Mouse (Mus musculus): ENCODE measurements around the gene Bcl2l1. TPM values are rescaled to one million over a fixed set of nuclear protein-coding genes. Genes with fewer than 3 reads are reported as not detected.

Gene Bcl2l1
- 155 and 166 TPM in 2 replicates for polyA plus RNA-seq (2016; fragmentation: Nextera tagmentation; extraction: Ambion mirVana)

DNA sequence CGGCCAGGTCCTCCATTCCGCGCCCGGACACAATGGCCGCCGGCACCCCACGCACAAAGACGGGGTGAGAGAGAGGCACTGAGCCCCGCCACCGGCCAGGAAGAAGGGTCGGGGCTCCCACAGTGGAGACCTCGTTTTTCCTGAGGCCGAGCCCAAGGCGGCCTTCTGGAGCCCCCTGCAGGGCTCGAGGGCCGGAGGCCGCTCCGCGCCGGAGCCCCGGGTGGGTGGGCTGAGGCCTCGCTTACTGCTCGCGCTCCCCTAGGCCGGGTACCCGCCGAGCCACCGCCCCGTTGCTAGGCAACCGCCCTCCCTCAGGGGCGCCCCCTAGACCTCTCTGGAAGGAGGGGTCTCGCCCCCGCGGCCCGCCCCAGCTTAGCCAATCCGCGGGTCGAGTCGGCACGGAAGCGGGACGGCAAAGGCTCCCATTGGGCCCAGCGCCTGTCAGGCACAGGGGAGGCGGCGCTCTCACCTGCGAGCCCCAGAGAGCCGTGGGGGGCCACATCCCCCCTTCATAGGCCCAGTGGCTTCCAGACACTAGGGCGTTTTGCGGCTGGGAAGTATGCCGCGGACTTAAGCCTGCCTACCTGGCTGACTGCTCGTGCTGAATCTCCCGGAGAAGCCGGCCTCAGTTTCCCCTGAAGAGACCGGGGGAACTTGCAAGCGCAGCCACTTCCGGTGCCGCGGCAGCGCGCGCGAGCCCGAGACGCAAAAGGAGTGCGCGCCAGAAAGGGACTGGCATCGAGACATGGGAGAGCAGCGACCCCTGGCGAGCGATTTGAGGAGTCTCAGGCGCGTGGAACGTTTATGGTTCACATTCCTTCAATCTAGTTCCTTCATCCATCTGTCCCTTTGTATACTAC lies at the start of gene Bcl2l1:
Bcl2l1 (minus strand) TSS at position 710 of the 860 bp plus-strand sequence.
- Histone ChIP-seq H3K4me2 (replicated peaks) (peak within 1 kb of the TSS; percentile 84), H3K27me3 (no peaks in the 10 kb centered on the region), H3K9ac (peak within 1 kb of the TSS; percentile 94), H3K36me3 (no peaks in the 10 kb centered on the region), H3K9me3 (replicated peaks) (no peaks in the 10 kb centered on the region), H3K4me3 (peak within 1 kb of the TSS; percentile 70), H3K27ac (peak within 1 kb of the TSS; percentile 98), H3K4me1 (peaks cover 35% of the 10 kb centered on the region)
- under 1% methylated on average over 74 of the region's 74 CpGs for WGBS
- ATAC-seq (ENCODE audit: low FRiP score) = peak; percentile 97

DNA sequence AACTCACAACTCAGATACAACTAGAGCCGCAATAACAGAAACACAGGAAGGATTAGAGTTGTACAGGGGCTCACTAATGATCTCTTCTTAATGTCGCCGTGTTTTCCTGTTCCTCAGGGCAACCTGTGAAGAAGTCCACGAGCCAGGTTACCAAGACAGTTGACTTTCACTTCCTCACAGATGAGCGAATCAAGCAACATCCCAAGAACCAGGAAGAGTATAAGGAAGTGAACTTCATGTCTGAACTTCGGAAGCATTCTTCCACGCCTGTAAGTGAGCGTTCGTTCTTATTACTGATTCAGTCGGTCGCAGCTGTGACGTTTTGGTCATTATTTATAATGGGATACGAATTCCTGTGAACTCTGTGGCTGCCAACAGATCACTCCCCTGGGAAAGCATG lies 49.4 kb upstream of the Bcl2l1 start:
- no peaks in the 10 kb centered on the region for H3K4me1 ChIP-seq
- H3K4me2 ChIP-seq (replicated peaks) = no peak overlapping the region
- WGBS = 94% methylated on average over 13 of the region's 13 CpGs
- H3K4me3 ChIP-seq = no peak overlapping the region
- H3K36me3 ChIP-seq = peaks cover 69% of the 10 kb centered on the region
- no peak overlapping the region for H3K27ac ChIP-seq
- H3K9me3 ChIP-seq (replicated peaks) = no peaks in the 10 kb centered on the region
- no peaks in the 10 kb centered on the region for H3K27me3 ChIP-seq
- ATAC-seq (ENCODE audit: low FRiP score) = no peak
- H3K9ac ChIP-seq = no peak overlapping the region

DNA sequence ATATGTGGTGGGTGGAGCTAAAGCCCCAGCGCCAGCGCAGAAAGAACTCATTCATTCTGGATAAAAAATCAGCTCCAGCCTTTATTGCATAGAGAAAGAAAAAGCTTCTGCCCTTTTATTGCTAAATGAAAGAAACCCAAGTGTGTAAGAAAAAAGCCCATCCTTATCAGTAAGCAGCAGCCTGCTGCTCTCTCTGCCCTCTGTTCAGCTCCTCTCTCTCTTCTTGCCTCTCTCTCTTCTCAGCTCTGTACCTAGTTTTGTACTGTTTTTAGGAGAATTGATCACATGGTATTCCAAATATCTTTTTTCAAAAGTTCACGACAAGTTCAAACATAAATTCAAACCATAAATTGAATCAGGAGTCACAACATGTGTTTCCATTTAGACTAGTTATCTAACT lies 46.7 kb upstream of the Bcl2l1 start:
- Histone ChIP-seq H3K9me3 (replicated peaks) (no peaks in the 10 kb centered on the region), H3K36me3 (peaks cover 66% of the 10 kb centered on the region), H3K27me3 (no peaks in the 10 kb centered on the region), H3K9ac (no peak overlapping the region), H3K4me2 (replicated peaks) (no peak overlapping the region), H3K27ac (no peak overlapping the region), H3K4me1 (no peaks in the 10 kb centered on the region), H3K4me3 (no peak overlapping the region)
- WGBS = 97% methylated on average over 3 of the region's 3 CpGs
- ATAC-seq (ENCODE audit: low FRiP score) = no peak

DNA sequence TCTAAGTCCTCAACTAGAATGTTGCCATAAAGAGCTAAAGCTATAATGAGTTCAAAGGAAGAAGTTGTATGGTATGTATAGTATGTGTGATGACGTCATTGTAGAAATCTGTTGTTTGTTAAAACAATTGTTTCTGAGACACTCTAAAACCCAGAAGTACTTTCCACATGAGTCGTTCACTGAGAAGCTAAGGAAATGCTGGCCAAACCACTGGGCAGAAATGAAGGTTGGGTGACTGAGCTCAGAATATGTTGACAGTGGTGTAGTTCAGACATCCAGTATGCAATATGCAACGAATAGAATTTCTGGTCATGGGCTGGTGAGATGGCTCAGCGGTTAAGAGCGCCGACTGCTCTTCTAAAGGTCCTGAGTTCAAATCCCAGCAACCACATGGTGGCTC lies 31.8 kb upstream of the Bcl2l1 start:
- Histone ChIP-seq H3K9ac (no peak overlapping the region), H3K9me3 (replicated peaks) (no peaks in the 10 kb centered on the region), H3K36me3 (peaks cover 29% of the 10 kb centered on the region), H3K27me3 (no peaks in the 10 kb centered on the region), H3K4me3 (no peak overlapping the region), H3K4me1 (no peaks in the 10 kb centered on the region), H3K27ac (no peak overlapping the region), H3K4me2 (replicated peaks) (no peak overlapping the region)
- WGBS = 95% methylated on average over 6 of the region's 6 CpGs
- ATAC-seq (ENCODE audit: low FRiP score) = no peak

DNA sequence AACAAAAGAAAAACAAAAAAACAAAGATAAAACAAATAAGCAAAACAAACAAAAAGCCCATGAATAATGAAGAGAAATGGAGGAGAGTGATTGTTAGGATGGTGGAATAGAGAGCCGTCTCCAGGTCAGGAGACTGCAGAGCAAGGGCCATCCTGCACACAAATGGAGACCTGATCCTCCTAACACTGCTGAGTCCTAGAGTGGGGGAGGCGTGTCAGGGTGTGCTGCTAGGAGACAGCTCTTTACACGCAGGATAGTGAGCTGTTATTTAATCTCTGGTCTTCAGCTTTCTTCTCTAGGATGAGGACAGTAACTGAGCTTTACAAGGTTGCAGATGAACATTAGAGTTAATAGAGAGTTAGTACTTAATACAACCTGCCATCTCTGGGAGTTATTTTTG lies 31.1 kb upstream of the Bcl2l1 start:
- Histone ChIP-seq H3K27me3 (no peaks in the 10 kb centered on the region), H3K9ac (no peak overlapping the region), H3K9me3 (replicated peaks) (no peaks in the 10 kb centered on the region), H3K4me3 (no peak overlapping the region), H3K27ac (no peak overlapping the region), H3K36me3 (peaks cover 30% of the 10 kb centered on the region; the same call in 1 of the 2 replicates), H3K4me1 (no peaks in the 10 kb centered on the region), H3K4me2 (replicated peaks) (no peak overlapping the region)
- ATAC-seq (ENCODE audit: low FRiP score) = no peak
- 79% methylated on average over 3 of the region's 3 CpGs for WGBS

DNA sequence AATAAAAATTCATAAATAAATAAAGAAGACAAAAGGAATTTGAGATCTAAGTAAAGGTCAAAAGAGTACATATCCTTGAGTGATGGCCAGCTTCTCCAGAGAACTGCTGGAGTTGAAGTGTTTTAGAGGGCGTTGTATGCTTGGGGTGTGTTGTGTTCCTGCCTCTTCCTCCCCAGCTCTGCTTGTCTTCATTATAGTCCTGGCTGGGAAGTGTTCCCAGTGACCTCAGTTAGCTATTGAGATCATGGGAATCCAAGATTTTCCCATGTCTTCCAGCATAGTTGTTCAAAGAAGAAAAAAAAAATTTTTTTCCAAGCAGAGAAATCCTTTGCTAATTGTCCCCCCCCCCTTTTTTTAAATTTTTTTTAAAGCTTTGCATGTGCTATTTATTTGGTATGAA lies 30.4 kb upstream of the Bcl2l1 start:
- Histone ChIP-seq H3K9ac (no peak overlapping the region), H3K36me3 (peaks cover 33% of the 10 kb centered on the region), H3K4me3 (no peak overlapping the region), H3K4me1 (no peaks in the 10 kb centered on the region), H3K9me3 (replicated peaks) (no peaks in the 10 kb centered on the region), H3K27ac (no peak overlapping the region), H3K4me2 (replicated peaks) (no peak overlapping the region), H3K27me3 (no peaks in the 10 kb centered on the region)
- no peak for ATAC-seq (ENCODE audit: low FRiP score)
- 88% methylated on average over 1 of the region's 1 CpGs for WGBS

DNA sequence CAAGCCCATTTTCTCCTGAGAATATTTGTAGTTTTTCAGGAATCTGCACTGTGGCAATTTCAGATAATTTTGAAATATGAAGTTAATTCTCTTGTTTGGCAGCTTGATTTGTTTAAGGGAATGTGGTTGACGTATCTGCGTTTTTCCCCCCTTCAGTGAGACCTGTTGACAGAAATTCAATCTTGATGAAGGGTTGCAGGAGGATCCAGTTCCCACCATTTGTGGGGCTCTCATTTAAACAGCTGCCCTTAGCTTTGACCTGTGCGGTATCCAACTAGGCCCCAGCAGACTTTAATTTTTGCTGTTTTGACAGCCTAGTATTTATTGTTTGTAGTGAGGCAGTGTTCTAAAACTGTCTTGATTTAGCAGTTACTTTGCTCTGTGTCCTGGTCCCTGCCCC lies 28.0 kb upstream of the Bcl2l1 start:
- Histone ChIP-seq H3K4me3 (no peak overlapping the region), H3K9me3 (replicated peaks) (no peaks in the 10 kb centered on the region), H3K36me3 (peaks cover 47% of the 10 kb centered on the region), H3K27ac (no peak overlapping the region), H3K4me1 (no peaks in the 10 kb centered on the region), H3K9ac (no peak overlapping the region), H3K27me3 (no peaks in the 10 kb centered on the region), H3K4me2 (replicated peaks) (no peak overlapping the region)
- 87% methylated on average over 3 of the region's 3 CpGs for WGBS
- no peak for ATAC-seq (ENCODE audit: low FRiP score)

DNA sequence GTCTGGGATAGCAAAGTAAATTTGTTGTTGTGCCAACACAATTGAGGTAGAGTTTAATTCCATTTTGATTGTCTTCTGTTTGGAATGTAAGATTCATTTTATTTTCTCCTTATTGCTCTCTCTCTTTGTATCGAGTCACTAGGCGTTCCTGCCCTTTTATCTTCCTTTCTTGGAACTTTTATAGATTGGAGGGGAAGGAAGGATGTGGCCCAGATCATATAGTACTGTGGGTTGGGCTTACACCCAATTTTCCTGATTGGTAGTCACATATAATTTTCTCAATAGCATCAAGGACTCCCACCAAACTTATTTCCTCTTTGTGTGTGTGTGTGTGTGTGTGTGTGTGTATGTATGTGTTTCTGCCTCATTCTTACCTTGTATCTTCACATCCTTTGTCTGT lies 16.9 kb upstream of the Bcl2l1 start:
- no peaks in the 10 kb centered on the region for H3K27me3 ChIP-seq
- peak overlapping the region; percentile 60 for H3K4me3 ChIP-seq
- H3K27ac ChIP-seq = no peak overlapping the region

DNA sequence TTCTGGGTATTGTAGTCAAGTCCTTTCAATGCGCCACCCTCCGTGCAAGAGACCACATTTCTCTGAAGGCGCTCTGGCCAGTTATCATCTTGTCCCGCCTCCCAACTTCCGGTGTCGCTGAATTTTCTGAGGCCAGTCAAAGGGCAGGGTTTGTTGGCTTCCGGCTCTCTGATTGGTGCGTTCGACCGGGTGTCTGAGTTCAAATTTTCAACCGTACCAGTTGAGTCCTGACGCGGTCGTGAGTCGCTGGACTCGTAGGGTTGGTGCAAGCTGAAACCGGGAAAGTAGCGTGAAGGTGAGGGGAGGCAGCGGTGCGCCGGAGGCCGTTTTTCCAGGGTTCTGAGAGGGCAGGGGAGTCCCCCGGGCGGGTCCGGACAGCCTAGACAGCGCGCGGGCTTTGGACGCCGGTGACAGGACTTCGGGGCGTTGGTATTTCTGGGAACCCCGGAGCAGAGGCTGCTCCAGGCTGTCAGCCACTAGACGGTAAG lies 16.3 kb upstream of the Bcl2l1 start, which contains the start of gene Tpx2:
Tpx2 (plus strand) TSS at position 150 of the 488 bp plus-strand sequence.
- under 1% methylated on average over 34 of the region's 34 CpGs for WGBS

More for the DNA sequence above, 16.9 kb upstream of the Bcl2l1 start:
- Histone ChIP-seq H3K9ac (peak overlapping the region; percentile 54), H3K4me1 (peaks cover 20% of the 10 kb centered on the region), H3K4me2 (replicated peaks) (peak overlapping the region; percentile 59), H3K36me3 (0 out of 2 replicates have a peak, but pooled peaks cover 6% of the 10 kb centered on the region), H3K9me3 (replicated peaks) (no peaks in the 10 kb centered on the region)
- WGBS = 10% methylated on average over 2 of the region's 2 CpGs
- no peak for ATAC-seq (ENCODE audit: low FRiP score)

DNA sequence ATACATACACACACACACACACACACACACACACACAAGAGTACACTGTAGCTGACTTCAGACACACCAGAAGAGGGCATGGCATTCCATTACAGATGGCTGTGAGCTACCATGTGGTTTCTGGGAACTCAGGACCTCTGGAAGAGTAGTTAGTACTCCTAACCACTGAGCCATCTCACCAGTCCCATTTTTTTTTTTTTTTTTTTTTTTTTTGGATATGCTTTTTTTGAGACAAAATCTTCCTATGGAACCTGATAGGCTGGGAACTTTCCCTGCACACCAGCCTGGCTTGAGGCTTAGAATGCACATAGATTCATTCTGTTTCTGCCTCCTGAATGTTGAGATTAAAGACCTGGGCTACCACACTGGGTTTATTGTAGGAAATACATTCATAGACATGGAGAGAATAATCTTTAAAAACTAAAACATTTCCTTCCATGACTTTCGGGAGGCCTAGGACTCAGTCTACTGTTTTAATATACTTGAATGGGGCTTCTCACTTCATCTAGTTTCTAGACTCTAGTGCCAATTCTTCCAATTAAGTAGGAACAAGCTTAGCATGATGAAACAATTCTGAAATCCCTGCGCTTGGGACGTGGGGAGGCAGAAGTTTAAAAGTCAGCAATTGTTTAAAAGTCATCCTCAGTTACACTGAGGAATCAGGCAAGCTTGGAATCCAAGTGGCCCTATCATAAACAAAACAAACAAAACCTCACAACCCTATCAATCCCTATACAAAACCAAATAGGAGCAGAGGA lies 15.7 kb upstream of the Bcl2l1 start:
- no peaks in the 10 kb centered on the region for H3K36me3 ChIP-seq
- H3K4me3 ChIP-seq = peak overlapping the region; percentile 60; the same call in 1 of the 2 replicates
- peaks cover 20% of the 10 kb centered on the region for H3K4me1 ChIP-seq
- peak; percentile 8; the same call in 1 of the 2 replicates for ATAC-seq (ENCODE audit: low FRiP score)
- peak overlapping the region; percentile 59 for H3K4me2 ChIP-seq (replicated peaks)
- H3K9ac ChIP-seq = no peak overlapping the region
- no peaks in the 10 kb centered on the region for H3K27me3 ChIP-seq
- no peaks in the 10 kb centered on the region for H3K9me3 ChIP-seq (replicated peaks)
- 16% methylated on average over 3 of the region's 3 CpGs for WGBS
- no peak overlapping the region for H3K27ac ChIP-seq

More for the DNA sequence above, 16.3 kb upstream of the Bcl2l1 start, which contains the start of gene Tpx2:
- Histone ChIP-seq H3K36me3 (0 out of 2 replicates have a peak, but pooled peaks cover 1% of the 10 kb centered on the region), H3K9me3 (replicated peaks) (no peaks in the 10 kb centered on the region), H3K4me2 (replicated peaks) (peak within 1 kb of the TSS; percentile 59), H3K27ac (0 out of 2 replicates have a peak within 1 kb of the TSS, but pooled peaks have one; percentile 46), H3K4me1 (peaks cover 20% of the 10 kb centered on the region), H3K4me3 (peak within 1 kb of the TSS; percentile 60), H3K27me3 (no peaks in the 10 kb centered on the region), H3K9ac (peak within 1 kb of the TSS; percentile 54)
- peak; percentile 98 for ATAC-seq (ENCODE audit: low FRiP score)

DNA sequence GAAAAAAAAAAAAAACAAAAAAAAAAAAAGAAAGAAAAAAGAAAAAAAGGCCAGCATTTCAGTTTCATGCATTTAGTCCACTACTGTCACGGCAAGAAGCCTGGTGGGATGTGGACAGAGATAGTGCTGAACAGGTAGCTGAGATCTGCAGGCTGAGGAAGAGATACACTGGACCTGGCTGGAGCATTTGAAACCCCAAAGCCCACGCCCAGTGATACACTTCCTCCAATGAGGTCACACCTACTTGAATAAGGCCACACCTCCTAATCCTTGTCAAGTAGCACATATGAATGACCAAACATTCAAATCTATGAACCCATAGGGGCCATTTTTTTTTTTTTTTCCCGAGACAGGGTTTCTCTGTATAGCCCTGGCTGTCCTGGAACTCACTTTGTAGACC lies 11.2 kb upstream of the Bcl2l1 start:
- H3K4me1 ChIP-seq = no peaks in the 10 kb centered on the region
- H3K9ac ChIP-seq = no peak overlapping the region
- no peaks in the 10 kb centered on the region for H3K36me3 ChIP-seq
- no peak overlapping the region for H3K4me3 ChIP-seq
- ATAC-seq (ENCODE audit: low FRiP score) = no peak
- 78% methylated on average over 3 of the region's 3 CpGs for WGBS
- H3K9me3 ChIP-seq (replicated peaks) = no peaks in the 10 kb centered on the region
- H3K4me2 ChIP-seq (replicated peaks) = no peak overlapping the region
- no peak overlapping the region for H3K27ac ChIP-seq
- H3K27me3 ChIP-seq = no peaks in the 10 kb centered on the region

DNA sequence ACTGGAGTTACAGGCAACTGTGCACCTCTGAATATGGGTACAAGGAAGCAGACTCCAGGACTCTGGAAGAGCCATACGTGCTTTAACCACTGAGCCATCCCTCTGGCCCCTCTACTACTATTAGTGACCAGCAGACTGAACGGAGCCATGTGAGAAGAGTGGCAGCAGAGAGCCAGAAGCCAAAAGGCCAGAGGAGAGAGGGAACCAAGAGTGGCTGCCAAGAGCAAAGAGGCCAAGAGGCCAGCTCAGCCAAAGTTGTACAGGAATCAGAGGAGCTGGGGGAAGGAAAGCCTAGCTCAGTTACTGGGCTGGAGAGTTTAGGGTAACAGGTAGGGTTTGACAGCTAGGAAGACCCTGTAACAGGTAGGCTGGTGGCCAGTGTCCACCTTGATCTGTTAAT lies 7.7 kb upstream of the Bcl2l1 start:
- 62% methylated on average over 2 of the region's 2 CpGs for WGBS
- Histone ChIP-seq H3K4me2 (replicated peaks) (no peak overlapping the region), H3K4me3 (no peak overlapping the region), H3K27me3 (no peaks in the 10 kb centered on the region), H3K4me1 (no peaks in the 10 kb centered on the region), H3K36me3 (no peaks in the 10 kb centered on the region), H3K27ac (no peak overlapping the region), H3K9ac (no peak overlapping the region), H3K9me3 (replicated peaks) (no peaks in the 10 kb centered on the region)
- ATAC-seq (ENCODE audit: low FRiP score) = no peak

Measured in hindbrain, embryonic 12.5 days (tissue).